Mouse (Mus musculus): ENCODE measurements at regions not wholly inside any gene's neighbourhood (a gene's known extent, or its start where the extent isn't known, plus 50 kb on each side); places are given as distances from the start of the nearest gene placed in this dataset.

GRCm38 (mm10) chr11:114231841-114232240 is 165.0 kb upstream of the Sdk2 start:
- no peak overlapping the region for H3K4me3 ChIP-seq (ENCODE audit: insufficient read depth in 1 of 2, low read depth in 1 of 2, low read length in 2 of 2, poor library complexity in 1 of 2, severe bottlenecking in 1 of 2)
- H3K36me3 ChIP-seq (ENCODE audit: control insufficient read depth, insufficient read depth, low read length, poor library complexity, severe bottlenecking), result no peaks in the 10 kb centered on the region
- H3K4me1 ChIP-seq (ENCODE audit: control insufficient read depth in 2 of 2, insufficient read depth in 2 of 2, low read length in 2 of 2, poor library complexity in 1 of 2), result no peaks in the 10 kb centered on the region
- in situ Hi-C loops (cut with MboI; ENCODE audit: low sequenced_read_pairs in 2 of 2, unreplicated experiment in 2 of 2), result no loop called here
- no peak overlapping the region for H3K27ac ChIP-seq (ENCODE audit: insufficient read depth, low read depth, low read length, poor library complexity, severe bottlenecking)
- no peak for TF ChIP-seq MAFK (IDR thresholded peaks at IDR 0.05; ENCODE audit: insufficient read depth, low read depth, low read length)
- TF ChIP-seq HCFC1 (IDR thresholded peaks at IDR 0.05; ENCODE audit: borderline replicate concordance, insufficient read depth, low read length), result no peak
- TF ChIP-seq ZC3H11A (IDR thresholded peaks at IDR 0.05; ENCODE audit: borderline replicate concordance, low read depth, low read length), result no peak
- TF ChIP-seq CHD2 (IDR thresholded peaks at IDR 0.05; ENCODE audit: low read depth, low read length), result no peak
- TF ChIP-seq ZNF384 (IDR thresholded peaks at IDR 0.05; ENCODE audit: low read depth, low read length), result no peak
- no peak for DNase-seq (ENCODE audit: low read depth, low spot score)
- H3K9ac ChIP-seq (ENCODE audit: insufficient read depth, low read depth, low read length, poor library complexity, severe bottlenecking), result no peak overlapping the region
- no peaks in the 10 kb centered on the region for H3K9me3 ChIP-seq (ENCODE audit: control insufficient read depth, insufficient read depth, low read depth, low read length)

GRCm38 (mm10) chr11:114229763-114230162 is 162.9 kb upstream of the Sdk2 start:
- Histone ChIP-seq H3K9ac (ENCODE audit: insufficient read depth, low read depth, low read length, poor library complexity, severe bottlenecking) (no peak overlapping the region), H3K4me3 (ENCODE audit: insufficient read depth in 1 of 2, low read depth in 1 of 2, low read length in 2 of 2, poor library complexity in 1 of 2, severe bottlenecking in 1 of 2) (no peak overlapping the region), H3K9me3 (ENCODE audit: control insufficient read depth, insufficient read depth, low read depth, low read length) (no peaks in the 10 kb centered on the region), H3K4me1 (ENCODE audit: control insufficient read depth in 2 of 2, insufficient read depth in 2 of 2, low read length in 2 of 2, poor library complexity in 1 of 2) (no peaks in the 10 kb centered on the region), H3K27ac (ENCODE audit: insufficient read depth, low read depth, low read length, poor library complexity, severe bottlenecking) (no peak overlapping the region), H3K36me3 (ENCODE audit: control insufficient read depth, insufficient read depth, low read length, poor library complexity, severe bottlenecking) (no peaks in the 10 kb centered on the region)
- TF ChIP-seq ZC3H11A (IDR thresholded peaks at IDR 0.05; ENCODE audit: borderline replicate concordance, low read depth, low read length) (no peak), CHD2 (IDR thresholded peaks at IDR 0.05; ENCODE audit: low read depth, low read length) (no peak), MAFK (IDR thresholded peaks at IDR 0.05; ENCODE audit: insufficient read depth, low read depth, low read length) (no peak), HCFC1 (IDR thresholded peaks at IDR 0.05; ENCODE audit: borderline replicate concordance, insufficient read depth, low read length) (no peak), ZNF384 (IDR thresholded peaks at IDR 0.05; ENCODE audit: low read depth, low read length) (no peak)
- no peak for DNase-seq (ENCODE audit: low read depth, low spot score)
- in situ Hi-C loops (cut with MboI; ENCODE audit: low sequenced_read_pairs in 2 of 2, unreplicated experiment in 2 of 2), result no loop called here

- in situ Hi-C loops (cut with MboI; ENCODE audit: low sequenced_read_pairs in 2 of 2, unreplicated experiment in 2 of 2), result no loop called here
- Histone ChIP-seq H3K4me1 (ENCODE audit: control insufficient read depth in 2 of 2, insufficient read depth in 2 of 2, low read length in 2 of 2, poor library complexity in 1 of 2) (no peaks in the 10 kb centered on the region), H3K4me3 (ENCODE audit: insufficient read depth in 1 of 2, low read depth in 1 of 2, low read length in 2 of 2, poor library complexity in 1 of 2, severe bottlenecking in 1 of 2) (no peak overlapping the region), H3K9me3 (ENCODE audit: control insufficient read depth, insufficient read depth, low read depth, low read length) (no peaks in the 10 kb centered on the region), H3K27ac (ENCODE audit: insufficient read depth, low read depth, low read length, poor library complexity, severe bottlenecking) (no peak overlapping the region), H3K36me3 (ENCODE audit: control insufficient read depth, insufficient read depth, low read length, poor library complexity, severe bottlenecking) (no peaks in the 10 kb centered on the region), H3K9ac (ENCODE audit: insufficient read depth, low read depth, low read length, poor library complexity, severe bottlenecking) (no peak overlapping the region)
- TF ChIP-seq MAFK (IDR thresholded peaks at IDR 0.05; ENCODE audit: insufficient read depth, low read depth, low read length), result 0 out of 2 replicates have a peak, but pooled peaks have one; percentile 26
- no peak for TF ChIP-seq HCFC1 (IDR thresholded peaks at IDR 0.05; ENCODE audit: borderline replicate concordance, insufficient read depth, low read length)
- peak; percentile 8 for DNase-seq (ENCODE audit: low read depth, low spot score)
These were observed 162.3 kb upstream of the Sdk2 start for GRCm38 (mm10) chr11:114229196-114229595.

- Histone ChIP-seq H3K4me1 (ENCODE audit: control insufficient read depth in 2 of 2, insufficient read depth in 2 of 2, low read length in 2 of 2, poor library complexity in 1 of 2) (no peaks in the 10 kb centered on the region), H3K27ac (ENCODE audit: insufficient read depth, low read depth, low read length, poor library complexity, severe bottlenecking) (no peak overlapping the region)
- TF ChIP-seq CHD2 (IDR thresholded peaks at IDR 0.05; ENCODE audit: low read depth, low read length), result no peak
- no peak for TF ChIP-seq ZNF384 (IDR thresholded peaks at IDR 0.05; ENCODE audit: low read depth, low read length)
- no peak for TF ChIP-seq ZC3H11A (IDR thresholded peaks at IDR 0.05; ENCODE audit: borderline replicate concordance, low read depth, low read length)
- no peak for TF ChIP-seq MAFK (IDR thresholded peaks at IDR 0.05; ENCODE audit: insufficient read depth, low read depth, low read length)
- TF ChIP-seq HCFC1 (IDR thresholded peaks at IDR 0.05; ENCODE audit: borderline replicate concordance, insufficient read depth, low read length), result no peak
These were observed 159.7 kb upstream of the Sdk2 start for GRCm38 (mm10) chr11:114226553-114226952.

GRCm38 (mm10) chr11:114224706-114225105 is 157.9 kb upstream of the Sdk2 start:
- H3K9me3 ChIP-seq (ENCODE audit: control insufficient read depth, insufficient read depth, low read depth, low read length), result no peaks in the 10 kb centered on the region
- no peak overlapping the region for H3K27ac ChIP-seq (ENCODE audit: insufficient read depth, low read depth, low read length, poor library complexity, severe bottlenecking)
- no peaks in the 10 kb centered on the region for H3K4me1 ChIP-seq (ENCODE audit: control insufficient read depth in 2 of 2, insufficient read depth in 2 of 2, low read length in 2 of 2, poor library complexity in 1 of 2)
- in situ Hi-C loops (cut with MboI; ENCODE audit: low sequenced_read_pairs in 2 of 2, unreplicated experiment in 2 of 2), result loop anchor here in 1 of 2 experiments (25.0 kb wide), 1 partner anchor 413 kb away; no protein-coding TSS in a partner anchor
- H3K36me3 ChIP-seq (ENCODE audit: control insufficient read depth, insufficient read depth, low read length, poor library complexity, severe bottlenecking), result no peaks in the 10 kb centered on the region
- no peak overlapping the region for H3K4me3 ChIP-seq (ENCODE audit: insufficient read depth in 1 of 2, low read depth in 1 of 2, low read length in 2 of 2, poor library complexity in 1 of 2, severe bottlenecking in 1 of 2)
- H3K9ac ChIP-seq (ENCODE audit: insufficient read depth, low read depth, low read length, poor library complexity, severe bottlenecking), result no peak overlapping the region
- no peak for DNase-seq (ENCODE audit: low read depth, low spot score)
- TF ChIP-seq HCFC1 (IDR thresholded peaks at IDR 0.05; ENCODE audit: borderline replicate concordance, insufficient read depth, low read length), result no peak
- no peak for TF ChIP-seq MAFK (IDR thresholded peaks at IDR 0.05; ENCODE audit: insufficient read depth, low read depth, low read length)
- no peak for TF ChIP-seq ZNF384 (IDR thresholded peaks at IDR 0.05; ENCODE audit: low read depth, low read length)
- TF ChIP-seq CHD2 (IDR thresholded peaks at IDR 0.05; ENCODE audit: low read depth, low read length), result no peak
- no peak for TF ChIP-seq ZC3H11A (IDR thresholded peaks at IDR 0.05; ENCODE audit: borderline replicate concordance, low read depth, low read length)

More at GRCm38 (mm10) chr11:114226553-114226952, 159.7 kb upstream of the Sdk2 start:
- H3K4me3 ChIP-seq (ENCODE audit: insufficient read depth in 1 of 2, low read depth in 1 of 2, low read length in 2 of 2, poor library complexity in 1 of 2, severe bottlenecking in 1 of 2), result no peak overlapping the region
- no peaks in the 10 kb centered on the region for H3K36me3 ChIP-seq (ENCODE audit: control insufficient read depth, insufficient read depth, low read length, poor library complexity, severe bottlenecking)
- DNase-seq (ENCODE audit: low read depth, low spot score), result no peak
- in situ Hi-C loops (cut with MboI; ENCODE audit: low sequenced_read_pairs in 2 of 2, unreplicated experiment in 2 of 2), result no loop called here
- no peaks in the 10 kb centered on the region for H3K9me3 ChIP-seq (ENCODE audit: control insufficient read depth, insufficient read depth, low read depth, low read length)
- no peak overlapping the region for H3K9ac ChIP-seq (ENCODE audit: insufficient read depth, low read depth, low read length, poor library complexity, severe bottlenecking)

All from ES-E14 (cell line).